Mouse (Mus musculus): ENCODE results near the gene Rwdd2a.
A peak's percentile ranks its signal among the peaks of the same experiment; 100 is the strongest.

Rwdd2a gene

DNA sequence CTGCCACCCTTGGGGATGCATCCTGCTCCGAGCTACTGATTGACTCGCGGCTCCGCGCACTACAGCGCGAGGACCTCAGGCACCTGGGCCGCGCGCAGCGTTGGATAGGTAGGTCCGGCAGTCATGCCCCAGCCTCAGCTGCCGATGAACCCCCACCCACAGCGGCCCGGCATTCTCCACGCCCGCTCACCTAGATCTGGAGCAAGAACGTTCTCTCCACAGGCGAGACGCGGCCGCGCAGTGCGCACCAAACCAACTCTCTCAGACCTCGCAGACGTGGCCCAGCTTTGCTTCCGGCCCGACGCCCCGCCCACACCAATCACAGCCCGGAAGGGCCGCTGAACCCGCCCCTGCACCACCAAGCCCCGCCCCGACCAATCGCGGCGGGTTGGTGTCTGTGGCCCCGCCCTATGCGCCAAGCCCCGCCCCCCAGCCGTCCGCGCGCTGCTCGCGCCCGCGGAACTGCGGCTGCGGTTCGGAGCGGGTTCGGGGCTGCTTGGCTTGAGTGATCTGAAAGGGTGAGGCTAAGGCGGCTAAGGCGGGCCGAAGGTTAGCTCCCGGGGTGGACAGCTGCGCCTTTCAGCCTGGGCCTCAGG lies at the start of gene Rwdd2a, which contains the start of gene Pgm3:
Gene Rwdd2a (plus strand): TSS at position 452 of the 596 bp plus-strand sequence.
Gene Pgm3 (minus strand): TSS at position 303 of the 596 bp plus-strand sequence.
- DNase-seq, result peak; percentile 99

DNA sequence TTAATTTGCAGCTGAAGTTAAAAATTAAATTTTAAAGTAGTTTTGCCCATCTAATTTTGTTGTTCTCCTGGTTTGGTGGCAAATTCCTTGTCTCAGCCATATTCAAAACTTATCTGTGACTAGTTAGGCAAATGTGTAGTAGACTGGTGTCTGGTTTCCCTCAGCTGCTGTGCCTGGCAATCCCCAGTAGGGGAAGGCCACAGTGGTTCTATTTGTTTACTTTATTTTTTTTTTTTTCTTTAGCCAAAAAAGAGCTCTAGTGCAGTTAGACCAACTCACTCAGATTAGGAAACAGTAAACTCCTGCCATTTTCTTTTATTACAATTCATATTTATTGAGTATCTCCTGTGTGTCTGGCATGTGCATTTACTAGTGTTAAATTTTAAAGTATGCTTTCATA lies 49.5 kb upstream of the Rwdd2a start:
- no peak for DNase-seq

DNA sequence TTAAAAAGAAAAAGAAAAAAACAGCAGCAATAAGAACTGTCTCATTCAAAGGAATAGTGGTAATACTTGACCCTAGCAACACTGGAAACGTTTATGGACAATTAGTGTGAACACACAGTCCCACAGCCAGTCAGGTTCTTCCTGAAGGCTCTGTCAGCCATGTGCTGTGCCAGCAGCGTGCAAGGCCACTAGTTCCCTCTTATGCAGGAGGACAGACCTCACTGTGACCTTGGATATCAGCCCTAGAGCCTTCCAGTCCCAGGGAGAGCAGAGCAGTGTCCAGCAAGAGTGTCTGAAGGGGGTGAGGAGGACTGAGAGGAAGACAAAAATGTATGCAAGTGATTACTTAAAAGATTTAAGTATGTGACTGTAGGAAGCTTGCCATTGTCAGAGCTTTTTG lies 46.2 kb upstream of the Rwdd2a start:
- no peak for DNase-seq

DNA sequence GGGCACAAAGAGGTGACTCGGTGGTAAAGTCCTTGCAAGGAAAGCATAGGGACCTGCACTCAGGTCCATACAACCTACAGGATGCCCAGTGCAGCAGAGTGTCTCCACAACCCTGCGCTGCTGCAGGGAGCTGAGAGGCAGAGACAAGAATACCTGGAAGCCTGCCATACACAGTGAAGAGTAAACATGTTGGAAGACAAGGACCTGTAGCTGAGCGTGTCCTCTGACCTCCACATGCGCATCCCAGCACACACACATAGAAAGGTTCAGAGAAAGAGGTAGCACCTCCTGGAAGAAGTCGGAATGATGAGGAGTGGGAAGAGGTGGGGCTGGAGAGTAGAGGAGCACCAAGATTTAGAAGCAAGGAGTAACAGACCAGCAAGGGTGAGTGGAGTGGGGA lies 37.7 kb upstream of the Rwdd2a start:
- DNase-seq, result no peak

DNA sequence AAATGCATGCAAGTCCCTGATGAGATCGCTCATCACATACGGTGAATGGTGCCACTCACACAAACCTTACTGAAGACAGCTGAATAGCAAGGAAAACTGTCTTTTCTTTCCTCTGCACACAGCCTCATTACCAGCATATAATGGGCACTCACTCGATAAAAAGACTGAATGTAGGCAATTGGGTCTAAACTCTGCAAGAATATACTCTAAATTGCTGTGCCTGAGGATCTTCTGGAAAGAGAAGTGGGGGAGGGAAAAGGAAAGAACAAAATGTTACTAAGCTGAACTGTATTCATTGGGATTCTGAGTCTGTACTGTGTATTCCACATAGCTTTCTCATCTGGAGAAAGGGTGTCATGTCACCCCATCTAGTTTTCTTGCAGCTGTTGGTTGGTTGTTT lies 28.3 kb upstream of the Rwdd2a start:
- DNase-seq, result no peak

DNA sequence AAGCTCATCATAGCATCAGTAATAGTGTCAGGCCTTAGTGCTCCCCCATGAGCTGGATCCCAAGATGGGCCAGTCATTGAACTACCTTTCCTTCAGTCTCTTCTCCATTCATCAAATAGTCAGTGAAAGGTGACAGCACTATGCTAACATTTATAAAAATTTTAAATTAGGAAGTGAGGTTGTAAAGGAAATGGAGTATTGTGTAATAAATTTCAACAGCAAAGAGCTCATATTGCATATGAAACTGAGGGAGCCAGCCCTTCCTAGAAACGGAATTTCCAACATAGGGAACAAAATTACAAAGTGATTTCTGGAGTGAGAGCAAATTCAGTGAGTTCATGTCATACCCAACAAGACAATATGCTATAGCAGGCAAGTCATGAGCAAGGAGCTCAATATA lies 27.2 kb upstream of the Rwdd2a start:
- no peak for DNase-seq

DNA sequence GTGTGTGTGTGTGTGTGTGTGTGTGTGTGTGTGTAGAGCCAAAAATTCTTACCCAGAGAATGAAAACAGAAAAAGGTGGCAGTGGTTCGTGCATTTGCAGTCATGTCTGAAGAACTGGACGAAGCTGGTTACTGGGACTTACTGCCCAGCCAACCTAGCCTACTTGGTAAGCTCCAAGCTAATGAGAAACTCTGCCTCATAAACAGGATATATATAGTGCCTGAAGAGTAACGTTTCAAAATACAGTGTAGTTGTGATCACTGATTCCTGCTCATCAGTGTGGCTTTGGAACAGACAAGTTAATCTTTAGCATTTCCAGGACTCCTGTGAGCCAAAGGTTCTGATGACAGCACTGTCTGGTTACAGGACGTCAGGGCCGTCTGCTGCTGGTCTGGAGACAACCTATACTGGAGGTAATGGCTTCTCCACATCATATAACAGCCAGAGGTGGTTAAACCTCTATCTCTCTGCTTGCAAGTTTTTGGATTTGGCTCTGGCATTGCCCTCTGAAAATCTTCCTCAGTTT lies 22.1 kb upstream of the Rwdd2a start:
- no peak for DNase-seq

DNA sequence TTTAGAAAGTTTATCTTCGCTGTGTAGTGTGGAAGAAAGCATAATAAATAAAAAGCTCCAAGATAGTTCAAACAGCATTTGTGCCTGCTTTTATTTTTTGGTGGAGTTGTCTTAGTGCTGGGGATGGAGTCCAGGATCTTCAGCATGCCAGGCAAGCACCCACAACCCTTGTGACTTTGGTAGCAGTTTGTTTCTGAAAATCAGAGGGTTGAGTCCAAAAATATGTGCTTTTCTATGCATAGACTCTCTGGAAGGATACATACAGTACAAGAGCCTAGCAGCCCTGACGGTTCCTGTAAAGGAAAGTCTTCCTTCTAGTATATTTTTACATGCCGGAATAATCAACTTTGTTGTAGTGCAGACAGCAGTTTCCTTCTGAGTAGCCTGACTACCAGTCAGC lies 21.1 kb upstream of the Rwdd2a start:
- DNase-seq, result no peak

DNA sequence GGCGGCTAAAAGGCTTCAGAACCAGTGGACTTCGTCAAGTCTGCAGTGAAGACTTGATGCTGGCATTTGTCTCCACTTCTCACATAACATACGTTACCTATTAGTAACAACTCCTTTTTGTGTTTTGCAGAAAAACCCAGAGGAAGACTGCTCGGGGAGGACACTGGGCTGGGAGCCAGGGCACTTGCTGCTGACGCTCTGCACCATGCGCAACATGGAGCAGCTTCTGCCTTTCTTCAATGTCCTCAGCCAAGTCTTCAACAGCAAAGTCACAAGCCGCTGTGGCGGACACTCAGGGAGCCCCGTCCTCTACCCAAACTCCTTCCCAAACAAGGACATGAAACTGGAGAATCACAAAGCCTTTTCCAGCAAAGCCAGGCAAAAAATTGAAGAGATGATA lies 17.9 kb upstream of the Rwdd2a start:
- DNase-seq, result no peak

DNA sequence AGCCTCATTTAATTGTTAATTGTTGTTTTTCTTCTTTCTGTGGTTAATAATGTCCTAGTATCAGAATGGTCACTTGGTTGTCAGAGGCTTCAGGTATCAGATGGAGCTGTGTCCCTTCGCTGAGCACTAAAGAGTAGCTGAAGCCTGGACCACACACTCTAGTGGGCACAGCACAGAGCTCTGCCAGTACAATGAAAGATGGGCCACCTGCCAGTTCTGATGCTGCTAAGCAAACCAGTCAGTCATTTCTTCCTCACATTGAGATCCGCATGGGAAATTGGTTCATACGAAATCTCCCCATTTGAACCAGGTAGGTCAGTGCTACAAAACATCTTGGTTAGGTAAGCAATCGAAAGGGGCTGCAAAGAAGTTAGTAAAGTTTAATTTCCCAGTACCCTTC lies 17.1 kb upstream of the Rwdd2a start:
- no peak for DNase-seq

DNA sequence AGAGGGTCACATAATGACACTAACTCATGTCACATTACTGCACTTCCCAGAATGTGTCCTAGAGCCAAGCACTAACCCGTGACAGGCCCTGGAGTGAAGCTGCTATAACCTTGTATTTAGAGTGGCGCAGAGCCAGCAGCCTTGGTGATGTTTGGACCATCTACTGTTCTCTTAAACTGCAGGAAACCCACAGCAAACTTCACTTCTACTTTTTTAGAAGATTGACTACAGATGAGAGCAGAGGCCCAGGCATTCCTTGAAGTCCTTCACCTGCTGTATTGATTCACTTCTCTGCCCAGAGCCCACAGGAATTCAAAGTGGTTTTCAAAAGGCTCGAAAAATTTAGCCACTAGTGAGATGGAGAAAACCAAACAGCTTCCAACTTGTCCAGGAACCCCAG lies 11.2 kb upstream of the Rwdd2a start:
- no peak for DNase-seq

DNA sequence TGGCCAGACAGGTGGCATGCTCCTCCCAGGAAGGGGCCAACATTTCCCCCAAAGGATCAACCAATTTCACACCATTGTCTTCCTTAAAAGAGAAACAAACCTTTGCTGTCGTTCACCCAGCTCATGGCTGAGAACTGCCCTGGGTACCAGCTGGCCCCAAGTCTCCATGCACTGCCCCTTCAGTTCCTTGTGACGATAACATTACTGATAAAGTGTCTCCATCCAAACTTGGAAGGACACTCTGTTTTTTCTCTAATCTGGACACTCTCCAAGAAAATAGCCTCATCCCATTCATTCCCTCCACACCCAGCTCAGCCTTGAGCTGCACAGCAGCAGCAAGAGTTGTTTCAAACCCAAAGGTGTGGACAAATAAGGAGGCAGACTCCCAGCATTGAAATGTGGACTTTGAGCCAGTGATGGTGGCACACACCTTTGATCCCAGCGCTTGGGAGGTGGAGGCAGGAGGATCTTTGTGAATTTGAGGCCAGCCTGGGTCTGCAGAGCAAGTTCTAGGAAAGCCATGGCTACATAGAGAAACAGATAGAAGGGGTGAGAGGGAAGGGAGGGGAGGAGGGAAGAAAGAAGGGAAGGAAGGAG lies 2.4 kb upstream of the Rwdd2a start:
- no peak for DNase-seq

DNA sequence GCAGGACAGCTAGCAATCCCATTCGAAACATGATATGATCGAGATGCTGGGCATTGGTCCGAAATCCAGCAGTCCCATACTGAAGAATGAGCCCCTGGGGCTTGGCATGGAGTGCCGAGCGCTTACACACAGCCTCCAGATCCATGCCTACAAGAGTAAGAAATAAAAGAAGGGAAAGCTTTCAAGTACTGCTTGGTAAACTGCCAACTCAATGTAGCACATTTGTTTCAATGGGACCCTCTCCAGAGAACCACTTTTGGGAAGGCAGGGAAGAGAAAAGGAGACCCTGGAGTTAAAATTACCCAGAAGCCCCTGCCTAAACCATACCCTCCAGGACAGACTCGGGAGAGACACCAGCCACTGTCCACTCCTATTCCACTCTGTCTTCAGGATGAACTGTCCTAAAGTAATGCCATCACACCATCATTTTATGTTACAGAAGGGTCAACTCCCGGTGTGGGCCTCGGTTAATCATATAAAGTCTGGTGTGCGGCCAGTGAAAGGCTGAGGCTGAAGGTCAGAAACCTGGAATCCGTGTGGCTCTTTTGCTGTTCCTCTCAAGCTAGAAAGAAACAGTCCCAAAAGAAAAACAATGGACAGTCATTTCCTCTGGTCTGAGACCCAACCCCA lies 1.4 kb upstream of the Rwdd2a start:
- DNase-seq, result no peak

DNA sequence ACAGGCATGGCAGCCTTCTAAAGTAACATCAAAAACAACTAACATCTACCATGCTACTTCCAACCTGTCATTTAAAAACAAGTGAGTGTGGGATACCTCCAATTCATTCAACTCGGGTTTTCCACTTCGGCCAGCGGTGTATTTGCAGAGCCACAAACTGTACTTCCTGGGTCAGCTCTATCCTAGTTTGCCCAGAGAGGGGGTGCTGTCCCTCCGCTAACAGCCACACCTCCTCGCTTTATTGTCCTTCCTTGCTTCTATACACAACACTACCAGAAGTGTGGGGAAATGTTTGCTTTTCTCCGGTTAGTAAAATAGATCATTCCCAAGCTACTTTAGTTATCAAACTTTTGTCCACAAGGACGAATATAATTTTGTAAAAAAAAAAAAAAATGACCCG lies 845 bp upstream of the Rwdd2a start:
- no peak for DNase-seq

DNA sequence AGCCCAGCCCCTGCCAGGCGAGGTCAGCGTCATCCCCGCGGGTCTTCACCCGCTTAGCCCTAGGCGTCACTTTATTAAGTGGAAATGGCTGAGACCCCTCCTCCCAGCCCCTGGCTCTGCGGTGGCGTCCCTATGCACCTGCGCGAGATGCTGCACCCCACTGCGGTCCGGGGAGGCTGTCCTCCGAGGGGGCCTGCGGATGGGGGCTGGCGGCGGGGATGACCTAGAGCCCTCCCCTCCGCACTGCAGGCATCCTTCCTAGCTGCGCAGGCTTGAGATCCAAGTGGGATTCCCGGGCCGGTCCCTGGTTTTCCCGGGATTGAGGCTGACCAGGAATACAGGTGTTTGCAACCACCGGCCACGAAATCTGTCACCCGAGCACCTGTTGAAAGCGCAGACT lies 405 bp downstream of the Rwdd2a start:
- DNase-seq, result peak; percentile 73

DNA sequence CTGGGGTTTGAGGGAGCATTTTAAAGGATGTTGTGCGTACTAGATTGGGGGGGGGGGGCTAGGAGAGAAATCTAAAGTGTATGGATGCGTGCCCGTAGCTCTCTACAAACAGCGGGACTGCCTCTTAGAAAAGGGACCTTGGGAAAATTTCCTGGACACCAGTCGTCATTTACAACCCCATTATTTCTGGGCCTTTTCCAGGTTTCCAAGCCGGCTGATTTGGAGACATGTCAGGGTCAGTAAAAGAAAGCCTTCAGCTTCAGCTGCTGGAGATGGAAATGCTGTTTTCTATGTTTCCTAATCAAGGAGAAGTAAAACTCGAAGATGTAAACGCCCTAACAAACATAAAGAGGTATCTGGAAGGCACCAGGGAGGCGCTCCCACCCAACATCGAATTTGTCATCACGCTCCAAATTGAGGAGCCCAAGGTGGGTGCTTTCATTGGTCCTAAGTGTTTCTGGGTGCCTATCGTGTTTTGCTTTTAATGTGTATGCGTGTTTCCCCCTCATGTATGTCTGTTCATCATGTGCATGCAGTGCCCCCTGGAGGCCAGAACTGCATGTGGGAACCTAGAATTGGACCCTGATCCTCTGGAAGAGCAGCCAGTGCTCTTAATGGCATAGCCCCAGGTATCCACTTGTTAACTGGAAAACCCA lies 973 bp downstream of the Rwdd2a start:
- peak; percentile 95 for DNase-seq

DNA sequence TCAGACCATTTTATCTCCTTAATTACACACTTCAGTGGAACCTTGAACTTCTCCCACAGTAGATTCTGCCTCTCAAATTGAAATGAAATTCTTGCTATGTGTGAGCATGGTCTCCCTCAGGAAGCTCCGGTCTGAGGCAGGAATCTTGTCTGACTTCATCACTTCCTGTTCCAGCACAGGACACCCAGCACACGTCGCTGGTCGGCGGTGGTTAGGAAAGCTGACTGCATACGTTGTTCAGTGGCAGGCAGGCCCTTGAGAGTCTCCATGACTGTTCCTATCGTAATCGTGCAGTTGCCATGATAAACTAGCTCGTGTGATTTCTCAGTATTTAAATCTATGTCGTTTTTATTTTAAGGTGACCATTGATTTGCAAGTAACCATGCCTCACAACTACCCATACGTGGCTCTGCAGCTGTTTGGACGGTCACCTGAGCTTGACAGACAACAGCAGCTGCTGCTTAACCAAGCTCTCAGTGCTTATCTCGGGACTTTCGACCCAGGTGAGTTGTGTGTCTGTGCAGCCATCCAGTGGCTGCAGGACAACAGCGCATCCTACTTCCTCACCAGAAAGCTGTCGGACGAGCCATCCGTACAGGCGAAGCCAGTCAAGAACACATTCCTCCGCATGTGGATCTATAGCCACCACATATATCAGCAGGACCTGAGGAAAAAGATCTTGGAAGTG lies 2.0 kb downstream of the Rwdd2a start:
- no peak for DNase-seq

DNA sequence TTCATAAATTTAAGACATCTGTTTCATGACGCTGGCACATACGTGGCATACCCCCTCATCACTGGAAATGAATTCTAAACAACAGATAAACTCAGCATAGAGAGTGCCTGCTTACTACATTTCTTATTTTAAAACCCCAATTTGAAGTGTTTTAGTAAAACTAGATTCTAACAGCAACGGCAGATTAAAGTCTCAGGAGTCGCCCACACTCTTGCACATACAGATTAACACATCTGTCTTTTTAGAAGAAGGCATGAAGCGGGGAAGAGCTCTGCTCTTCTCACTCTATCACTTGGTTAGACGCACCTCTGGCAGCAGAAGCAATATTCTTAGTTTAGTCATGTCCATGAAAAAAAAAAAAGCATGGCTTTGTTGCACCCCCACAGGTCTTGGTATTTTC lies 3.4 kb downstream of the Rwdd2a start:
- no peak for DNase-seq

DNA sequence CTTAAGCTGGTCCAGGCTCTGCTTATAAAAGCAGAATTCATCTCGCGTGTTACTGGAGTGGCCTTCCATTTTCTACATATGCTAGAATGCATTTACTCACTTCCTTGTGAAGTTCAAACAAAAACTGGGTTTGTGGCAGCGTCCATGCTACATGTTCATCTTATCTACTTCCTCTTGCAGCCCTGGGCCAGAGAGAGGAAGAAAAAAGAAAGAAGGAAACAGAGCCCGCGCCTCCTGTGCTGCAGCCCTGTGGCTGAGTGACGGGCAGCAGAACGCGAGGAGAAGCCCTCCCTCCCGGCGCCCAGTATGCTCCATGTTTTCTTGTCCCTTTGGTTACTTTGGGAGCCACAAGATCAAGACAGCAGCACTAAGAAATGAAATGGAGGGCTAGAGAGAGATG lies 7.9 kb downstream of the Rwdd2a start:
- peak; percentile 37 for DNase-seq

DNA sequence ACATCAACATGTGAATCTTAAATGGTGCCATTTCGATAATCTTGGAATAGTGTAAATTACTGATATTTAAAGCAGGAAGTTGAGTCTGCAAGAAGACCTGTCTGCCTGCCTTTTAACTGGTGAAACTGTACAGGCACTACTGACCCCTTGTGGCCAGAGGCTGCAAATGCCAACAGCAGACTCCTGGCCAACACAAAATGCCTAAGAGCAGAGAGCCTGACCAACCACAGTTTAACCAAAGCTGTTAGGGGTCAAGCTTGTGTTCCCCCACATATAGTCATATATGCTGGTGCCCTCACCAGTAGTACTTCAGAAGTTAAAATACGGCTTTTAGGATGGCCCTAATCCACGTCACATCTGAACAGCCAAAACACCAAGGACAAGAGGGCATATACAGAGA lies 11.9 kb downstream of the Rwdd2a start:
- peak; percentile 81 for DNase-seq

DNA sequence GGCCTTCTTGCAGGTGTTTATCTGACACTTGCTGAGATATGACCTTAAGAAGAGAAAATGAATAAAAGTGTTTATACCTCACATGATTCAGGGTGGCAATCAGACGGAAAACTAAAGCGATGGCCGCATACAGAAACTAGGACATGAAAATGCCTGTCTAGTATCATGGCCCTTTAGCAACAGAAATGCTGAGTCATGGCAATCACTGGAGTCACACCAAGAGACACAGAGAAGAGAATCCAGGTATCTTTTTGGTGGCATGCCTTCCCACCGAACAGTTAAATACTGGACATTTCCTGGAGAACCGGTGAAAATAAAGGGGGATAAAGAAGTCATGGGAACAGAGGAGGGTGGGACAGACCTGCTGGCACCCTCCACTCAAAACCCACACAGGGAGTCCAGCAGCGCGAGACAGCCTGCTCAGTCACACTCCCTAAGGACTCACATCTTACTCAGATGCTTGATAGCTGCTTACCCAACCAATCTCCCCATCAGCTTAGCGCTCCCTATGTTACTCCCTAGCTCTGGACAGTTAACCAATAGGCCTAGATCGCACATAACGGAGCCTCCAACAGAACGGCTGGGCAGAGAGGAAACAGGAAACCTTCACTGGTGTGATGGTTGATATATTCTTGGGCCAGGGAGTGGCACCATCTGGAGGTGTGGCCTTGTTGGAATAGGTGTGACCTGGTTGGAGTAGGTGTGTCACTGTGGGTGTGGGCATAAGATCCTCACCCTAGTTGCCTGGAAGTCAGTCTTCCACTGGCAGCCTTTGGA lies 15.4 kb downstream of the Rwdd2a start:
- DNase-seq, result no peak
